Mouse (Mus musculus) frontal cortex, postnatal 14 days (tissue): ENCODE measurements around the gene Emc4.

Experiments used
- DNase-seq, 2 experiments: peaks; one replicate each; pipeline ENCODE4 v3.0.0; 2022; ENCODE audit warnings: low spot score in 2 of 2

Emc4 gene

GRCm38 (mm10) chr2:112339736-112340135, 28.1 kb downstream of the Emc4 start:
- no peak for DNase-seq

- DNase-seq = no peak
These were observed 30.6 kb downstream of the Emc4 start for GRCm38 (mm10) chr2:112337211-112337610.

- DNase-seq = no peak
These were observed 35.6 kb downstream of the Emc4 start for GRCm38 (mm10) chr2:112332051-112332898.

GRCm38 (mm10) chr2:112328069-112328777, 39.6 kb downstream of the Emc4 start:
- DNase-seq = no peak

GRCm38 (mm10) chr2:112318905-112319304, 48.9 kb downstream of the Emc4 start:
- no peak for DNase-seq

- DNase-seq = no peak
These were observed 49.6 kb downstream of the Emc4 start for GRCm38 (mm10) chr2:112318227-112318626.

- DNase-seq = no peak
These were observed 52.2 kb downstream of the Emc4 start for GRCm38 (mm10) chr2:112315638-112316037.
